Mouse (Mus musculus): ENCODE data around the gene Wbp1. TPM values are rescaled to one million over a fixed set of nuclear protein-coding genes. Genes with fewer than 3 reads are reported as not detected.

Wbp1 gene
- polyA plus RNA-seq, 1 experiment from 2014 or later = 182 TPM

- 90% methylated on average over 4 of the region's 4 CpGs for WGBS
- ATAC-seq (ENCODE audit: insufficient number of reproducible peaks, low FRiP score, low TSS enrichment, low read depth) = no peak
- no peaks in the 10 kb centered on the region for H3K9me3 ChIP-seq (ENCODE audit: control insufficient read depth, low read length)
These were observed 17.2 kb downstream of the Wbp1 start for GRCm38 (mm10) chr6:83104158-83104557.

GRCm38 (mm10) chr6:83103130-83103650 is 18.2 kb downstream of the Wbp1 start:
- no peak overlapping the region for H3K4me3 ChIP-seq (ENCODE audit: low read depth, low read length)
- no peak overlapping the region for H3K27ac ChIP-seq (replicated peaks; ENCODE audit: low read depth, low read length)
- 0 out of 2 replicates have a peak, but pooled peaks cover 3% of the 10 kb centered on the region for H3K27me3 ChIP-seq (ENCODE audit: control insufficient read depth, insufficient read depth, low read length)
- H3K36me3 ChIP-seq (ENCODE audit: control insufficient read depth, insufficient read depth, low read length) = no peaks in the 10 kb centered on the region
- H3K4me2 ChIP-seq (ENCODE audit: low read depth, severe bottlenecking) = no peak overlapping the region
- DNase-seq (ENCODE audit: low spot score) (no peak), ATAC-seq (ENCODE audit: insufficient number of reproducible peaks, low FRiP score, low TSS enrichment, low read depth) (no peak)
- no peaks in the 10 kb centered on the region for H3K9me3 ChIP-seq (ENCODE audit: control insufficient read depth, low read length)
- WGBS = 40% methylated on average over 11 of the region's 11 CpGs
- no peak overlapping the region; the same call in 1 of the 2 replicates for H3K9ac ChIP-seq (ENCODE audit: low read length)
- peaks cover 19% of the 10 kb centered on the region for H3K4me1 ChIP-seq (ENCODE audit: control insufficient read depth, insufficient read depth, low read length)

More at GRCm38 (mm10) chr6:83104158-83104557, 17.2 kb downstream of the Wbp1 start:
- DNase-seq (ENCODE audit: low spot score) = no peak
- H3K4me2 ChIP-seq (ENCODE audit: low read depth, severe bottlenecking) = no peak overlapping the region
- peaks cover 22% of the 10 kb centered on the region for H3K4me1 ChIP-seq (ENCODE audit: control insufficient read depth, insufficient read depth, low read length)
- 0 out of 2 replicates have a peak, but pooled peaks cover 3% of the 10 kb centered on the region for H3K27me3 ChIP-seq (ENCODE audit: control insufficient read depth, insufficient read depth, low read length)
- H3K4me3 ChIP-seq (ENCODE audit: low read depth, low read length) = no peak overlapping the region
- H3K36me3 ChIP-seq (ENCODE audit: control insufficient read depth, insufficient read depth, low read length) = no peaks in the 10 kb centered on the region
- no peak overlapping the region for H3K9ac ChIP-seq (ENCODE audit: low read length)
- no peak overlapping the region for H3K27ac ChIP-seq (replicated peaks; ENCODE audit: low read depth, low read length)

- ATAC-seq (ENCODE audit: insufficient number of reproducible peaks, low FRiP score, low TSS enrichment, low read depth) = peak; percentile 70
- no peaks in the 10 kb centered on the region for H3K9me3 ChIP-seq (ENCODE audit: control insufficient read depth, low read length)
- no peaks in the 10 kb centered on the region for H3K36me3 ChIP-seq (ENCODE audit: control insufficient read depth, insufficient read depth, low read length)
- H3K27ac ChIP-seq (replicated peaks; ENCODE audit: low read depth, low read length) = peak overlapping the region; percentile 2
- peak overlapping the region; percentile 75 for H3K9ac ChIP-seq (ENCODE audit: low read length)
- peak overlapping the region; percentile 100 for H3K4me2 ChIP-seq (ENCODE audit: low read depth, severe bottlenecking)
- H3K27me3 ChIP-seq (ENCODE audit: control insufficient read depth, insufficient read depth, low read length) = 0 out of 2 replicates have a peak, but pooled peaks cover 3% of the 10 kb centered on the region
- peak; percentile 77 for DNase-seq (ENCODE audit: low spot score)
- peak overlapping the region; percentile 75 for H3K4me3 ChIP-seq (ENCODE audit: low read depth, low read length)
- peaks cover 14% of the 10 kb centered on the region for H3K4me1 ChIP-seq (ENCODE audit: control insufficient read depth, insufficient read depth, low read length)
- WGBS = under 1% methylated on average over 73 of the region's 74 CpGs
These were observed 19.4 kb downstream of the Wbp1 start for GRCm38 (mm10) chr6:83101688-83102556.

GRCm38 (mm10) chr6:83101316-83101687 is 20.1 kb downstream of the Wbp1 start, which contains the start of the genes Ccdc142 and Gm42688:
Gene Ccdc142 (plus strand): TSS chr6:83101601.
Gene Gm42688 (plus strand): TSS chr6:83101617.
- ATAC-seq (ENCODE audit: insufficient number of reproducible peaks, low FRiP score, low TSS enrichment, low read depth) (peak; percentile 75), DNase-seq (ENCODE audit: low spot score) (peak; percentile 82)
- Histone ChIP-seq H3K4me1 (ENCODE audit: control insufficient read depth, insufficient read depth, low read length) (peaks cover 14% of the 10 kb centered on the region), H3K4me3 (ENCODE audit: low read depth, low read length) (peak within 1 kb of the TSS; percentile 75), H3K9ac (ENCODE audit: low read length) (peak within 1 kb of the TSS; percentile 75), H3K36me3 (ENCODE audit: control insufficient read depth, insufficient read depth, low read length) (no peaks in the 10 kb centered on the region), H3K9me3 (ENCODE audit: control insufficient read depth, low read length) (no peaks in the 10 kb centered on the region), H3K27me3 (ENCODE audit: control insufficient read depth, insufficient read depth, low read length) (0 out of 2 replicates have a peak, but pooled peaks cover 3% of the 10 kb centered on the region), H3K4me2 (ENCODE audit: low read depth, severe bottlenecking) (peak within 1 kb of the TSS; percentile 100), H3K27ac (replicated peaks; ENCODE audit: low read depth, low read length) (peak within 1 kb of the TSS; percentile 2)
- 2% methylated on average over 25 of the region's 25 CpGs for WGBS

GRCm38 (mm10) chr6:83098411-83098810 is 22.9 kb downstream of the Wbp1 start:
- ATAC-seq (ENCODE audit: insufficient number of reproducible peaks, low FRiP score, low TSS enrichment, low read depth) (no peak), DNase-seq (ENCODE audit: low spot score) (no peak)
- Histone ChIP-seq H3K9me3 (ENCODE audit: control insufficient read depth, low read length) (no peaks in the 10 kb centered on the region; the same call in 1 of the 2 replicates), H3K4me2 (ENCODE audit: low read depth, severe bottlenecking) (no peak overlapping the region), H3K4me1 (ENCODE audit: control insufficient read depth, insufficient read depth, low read length) (peaks cover 14% of the 10 kb centered on the region), H3K36me3 (ENCODE audit: control insufficient read depth, insufficient read depth, low read length) (no peaks in the 10 kb centered on the region), H3K27ac (replicated peaks; ENCODE audit: low read depth, low read length) (no peak overlapping the region), H3K9ac (ENCODE audit: low read length) (no peak overlapping the region), H3K27me3 (ENCODE audit: control insufficient read depth, insufficient read depth, low read length) (0 out of 2 replicates have a peak, but pooled peaks cover 2% of the 10 kb centered on the region), H3K4me3 (ENCODE audit: low read depth, low read length) (no peak overlapping the region)
- 58% methylated on average over 2 of the region's 2 CpGs for whole genome bisulfite sequencing

- H3K27me3 ChIP-seq (ENCODE audit: control insufficient read depth, insufficient read depth, low read length) = no peaks in the 10 kb centered on the region
- no peaks in the 10 kb centered on the region; the same call in 1 of the 2 replicates for H3K9me3 ChIP-seq (ENCODE audit: control insufficient read depth, low read length)
- no peaks in the 10 kb centered on the region for H3K36me3 ChIP-seq (ENCODE audit: control insufficient read depth, insufficient read depth, low read length)
- no peak overlapping the region for H3K4me3 ChIP-seq (ENCODE audit: low read depth, low read length)
- H3K4me1 ChIP-seq (ENCODE audit: control insufficient read depth, insufficient read depth, low read length) = peaks cover 1% of the 10 kb centered on the region; the same call in 1 of the 2 replicates
- no peak for DNase-seq (ENCODE audit: low spot score)
- no peak overlapping the region for H3K27ac ChIP-seq (replicated peaks; ENCODE audit: low read depth, low read length)
- no peak overlapping the region for H3K4me2 ChIP-seq (ENCODE audit: low read depth, severe bottlenecking)
- 50% methylated on average over 6 of the region's 6 CpGs for WGBS
- no peak for ATAC-seq (ENCODE audit: insufficient number of reproducible peaks, low FRiP score, low TSS enrichment, low read depth)
- H3K9ac ChIP-seq (ENCODE audit: low read length) = no peak overlapping the region
These were observed 25.4 kb downstream of the Wbp1 start for GRCm38 (mm10) chr6:83095968-83096367.

GRCm38 (mm10) chr6:83092416-83093127 is 28.8 kb downstream of the Wbp1 start:
- WGBS = 40% methylated on average over 6 of the region's 6 CpGs
- no peak for ATAC-seq (ENCODE audit: insufficient number of reproducible peaks, low FRiP score, low TSS enrichment, low read depth)
- no peak for DNase-seq (ENCODE audit: low spot score)
- Histone ChIP-seq H3K4me2 (ENCODE audit: low read depth, severe bottlenecking) (no peak overlapping the region), H3K4me1 (ENCODE audit: control insufficient read depth, insufficient read depth, low read length) (peaks cover 2% of the 10 kb centered on the region; the same call in 1 of the 2 replicates), H3K27me3 (ENCODE audit: control insufficient read depth, insufficient read depth, low read length) (peaks cover 17% of the 10 kb centered on the region), H3K9me3 (ENCODE audit: control insufficient read depth, low read length) (no peaks in the 10 kb centered on the region; the same call in 1 of the 2 replicates), H3K36me3 (ENCODE audit: control insufficient read depth, insufficient read depth, low read length) (no peaks in the 10 kb centered on the region), H3K27ac (replicated peaks; ENCODE audit: low read depth, low read length) (no peak overlapping the region), H3K4me3 (ENCODE audit: low read depth, low read length) (no peak overlapping the region), H3K9ac (ENCODE audit: low read length) (no peak overlapping the region)

GRCm38 (mm10) chr6:83087926-83088260 is 33.5 kb downstream of the Wbp1 start:
- Histone ChIP-seq H3K9me3 (ENCODE audit: control insufficient read depth, low read length) (no peaks in the 10 kb centered on the region), H3K4me2 (ENCODE audit: low read depth, severe bottlenecking) (peak overlapping the region; percentile 41), H3K4me3 (ENCODE audit: low read depth, low read length) (peak overlapping the region; percentile 16; the same call in 1 of the 2 replicates), H3K27ac (replicated peaks; ENCODE audit: low read depth, low read length) (no peak overlapping the region), H3K36me3 (ENCODE audit: control insufficient read depth, insufficient read depth, low read length) (no peaks in the 10 kb centered on the region), H3K4me1 (ENCODE audit: control insufficient read depth, insufficient read depth, low read length) (peaks cover 31% of the 10 kb centered on the region), H3K9ac (ENCODE audit: low read length) (no peak overlapping the region), H3K27me3 (ENCODE audit: control insufficient read depth, insufficient read depth, low read length) (peaks cover 49% of the 10 kb centered on the region)
- DNase-seq (ENCODE audit: low spot score) (no peak), ATAC-seq (ENCODE audit: insufficient number of reproducible peaks, low FRiP score, low TSS enrichment, low read depth) (no peak)
- WGBS = 9% methylated on average over 9 of the region's 9 CpGs

Data from limb, embryonic 11.5 days (tissue).